Mouse (Mus musculus) limb, embryonic 14.5 days (tissue): ENCODE data around the gene Gm49486. TPM values are rescaled to one million over a fixed set of nuclear protein-coding genes. Genes with fewer than 3 reads are reported as not detected.

Experiments
- ATAC-seq: fragments of 200-750 bp; cut with Nextera tagmentation; 2 replicates; pipeline ENCODE4 v1.8.0; 2017; ENCODE audit warnings: low read depth, moderate number of reproducible peaks, moderate TSS enrichment; ENCODE audit not compliant: low FRiP score
- DNase-seq: peaks from one replicate; pipeline ENCODE4 v3.0.0-alpha.2; 2015; ENCODE audit warnings: low spot score
- H3K27ac ChIP-seq: fragments of 300-500 bp; sonication (generic); replicated peaks from 2 replicates; pipeline ENCODE4 v1.5.1; 2014; ENCODE audit warnings: low read depth, mild to moderate bottlenecking, low read length, moderate library complexity, mixed read lengths
- H3K27me3 ChIP-seq: fragments of 300-500 bp; sonication (generic); 2 replicates; pipeline ENCODE4 v1.6.1; 2014; ENCODE audit warnings: low read length, mixed read lengths; ENCODE audit not compliant: control insufficient read depth, insufficient read depth
- H3K36me3 ChIP-seq: fragments of 300-500 bp; sonication (generic); 2 replicates; pipeline ENCODE4 v1.6.1; 2014; ENCODE audit warnings: mild to moderate bottlenecking, low read length, moderate library complexity, mixed read lengths; ENCODE audit not compliant: control insufficient read depth, insufficient read depth
- H3K4me1 ChIP-seq: fragments of 300-500 bp; sonication (generic); 2 replicates; pipeline ENCODE4 v1.6.1; 2014; ENCODE audit warnings: antibody characterized with exemption, low read length, mixed read lengths; ENCODE audit not compliant: control insufficient read depth, insufficient read depth
- H3K4me2 ChIP-seq: fragments of 300-500 bp; sonication (generic); replicated peaks from 2 replicates; pipeline ENCODE4 v1.6.1; 2014; ENCODE audit warnings: low read depth, mild to moderate bottlenecking, low read length, moderate library complexity; ENCODE audit not compliant: severe bottlenecking
- H3K4me3 ChIP-seq: fragments of 300-500 bp; sonication (generic); replicated peaks from 2 replicates; pipeline ENCODE4 v1.5.1; 2014; ENCODE audit warnings: low read length
- H3K9ac ChIP-seq: fragments of 300-500 bp; sonication (generic); 2 replicates; pipeline ENCODE4 v1.6.1; 2014; ENCODE audit warnings: mild to moderate bottlenecking, low read depth, low read length, moderate library complexity; ENCODE audit not compliant: severe bottlenecking
- H3K9me3 ChIP-seq: fragments of 300-500 bp; sonication (generic); 2 replicates; pipeline ENCODE4 v1.6.1; 2016; ENCODE audit warnings: low read length; ENCODE audit not compliant: control insufficient read depth
- POLR2A ChIP-seq: fragments of 200-500 bp; IDR thresholded peaks from 2 replicates; pipeline ENCODE4 v1.8.0; 2012; ENCODE audit warnings: inconsistent platforms, mild to moderate bottlenecking, moderate library complexity, borderline replicate concordance; ENCODE audit not compliant: insufficient read depth, insufficient read length; ENCODE audit errors: extremely low read depth
- WGBS: fragments of 180-500 bp; shearing (Covaris S2); extraction: QIAGEN DNeasy Blood & Tissue Kit; methylation state at CpG from one replicate; pipeline ENCODE4 v1.1.7; 2014; 5-methylcytosine and 5-hydroxymethylcytosine counted together
- polyA plus RNA-seq, 2 experiments: library from polyadenylated mRNA; depleted of rRNA in 1 of 2; stranded (reverse) in 1 of 2; unstranded in 1 of 2; fragments of >200 nt; fragmentation: Nextera tagmentation in 1 of 2; extraction: Ambion mirVana in 1 of 2; gene quantifications; 2 replicates each; pipeline versions ENCODE4 v1.2.1 to v1.2.3; 2012 to 2014

Gm49486 gene
- polyA plus RNA-seq, 2 experiments, result 0.89 to 2.6 TPM

DNA sequence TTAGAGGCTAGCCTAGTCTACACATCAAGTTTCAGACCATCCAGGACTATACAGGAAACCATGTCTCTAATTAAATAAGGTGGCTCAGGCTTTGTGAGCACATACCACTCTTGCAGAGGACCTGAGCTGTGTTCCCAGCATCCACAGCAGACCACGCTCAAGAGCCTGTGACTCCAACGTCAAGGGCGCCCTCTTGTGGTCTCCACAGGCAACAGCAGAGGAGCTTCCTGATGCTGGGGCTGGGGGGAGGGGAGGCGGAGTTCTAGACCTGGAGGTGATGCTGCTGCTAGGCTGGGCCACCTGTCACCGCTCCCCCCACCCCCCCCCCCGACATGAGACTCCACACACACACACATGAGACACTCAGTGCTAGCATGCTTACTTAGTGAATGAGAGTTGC is 51.0 kb downstream of the Gm49486 start:
- ATAC-seq, result no peak
- Histone ChIP-seq H3K9ac (no peak overlapping the region), H3K27me3 (no peaks in the 10 kb centered on the region), H3K9me3 (no peaks in the 10 kb centered on the region), H3K4me1 (no peaks in the 10 kb centered on the region), H3K4me3 (no peak overlapping the region), H3K27ac (no peak overlapping the region), H3K4me2 (no peak overlapping the region), H3K36me3 (no peaks in the 10 kb centered on the region)
- DNase-seq, result no peak
- no peak for TF ChIP-seq POLR2A
- 33% methylated on average over 5 of the region's 6 CpGs for WGBS

DNA sequence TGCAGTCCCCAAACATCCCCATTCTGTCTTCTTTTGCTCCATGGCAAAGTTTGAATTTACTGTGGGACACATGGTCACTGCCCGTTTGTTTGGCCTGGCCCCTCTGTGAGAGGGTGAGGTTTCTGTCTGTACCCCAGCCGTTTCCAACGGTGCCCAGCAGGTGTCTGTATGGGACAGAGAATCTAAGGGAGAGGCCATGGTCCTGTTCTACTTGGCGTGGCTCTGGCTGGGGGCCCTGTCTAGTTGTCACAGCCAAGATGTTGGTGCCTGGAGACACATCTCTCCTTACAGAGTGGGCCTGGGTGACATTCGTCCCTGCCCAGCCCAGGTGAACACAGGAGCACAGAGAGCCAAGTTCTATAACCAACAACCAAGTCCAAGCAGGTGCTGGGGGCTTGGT is 51.7 kb downstream of the Gm49486 start:
- no peak overlapping the region for H3K4me2 ChIP-seq
- ATAC-seq, result no peak
- H3K27ac ChIP-seq, result no peak overlapping the region
- H3K4me3 ChIP-seq, result no peak overlapping the region
- H3K27me3 ChIP-seq, result no peaks in the 10 kb centered on the region
- H3K9me3 ChIP-seq, result no peaks in the 10 kb centered on the region
- DNase-seq, result no peak
- H3K4me1 ChIP-seq, result no peaks in the 10 kb centered on the region
- H3K36me3 ChIP-seq, result peaks cover 1% of the 10 kb centered on the region; the same call in 1 of the 2 replicates
- 59% methylated on average over 5 of the region's 5 CpGs for WGBS
- TF ChIP-seq POLR2A, result no peak
- H3K9ac ChIP-seq, result no peak overlapping the region

DNA sequence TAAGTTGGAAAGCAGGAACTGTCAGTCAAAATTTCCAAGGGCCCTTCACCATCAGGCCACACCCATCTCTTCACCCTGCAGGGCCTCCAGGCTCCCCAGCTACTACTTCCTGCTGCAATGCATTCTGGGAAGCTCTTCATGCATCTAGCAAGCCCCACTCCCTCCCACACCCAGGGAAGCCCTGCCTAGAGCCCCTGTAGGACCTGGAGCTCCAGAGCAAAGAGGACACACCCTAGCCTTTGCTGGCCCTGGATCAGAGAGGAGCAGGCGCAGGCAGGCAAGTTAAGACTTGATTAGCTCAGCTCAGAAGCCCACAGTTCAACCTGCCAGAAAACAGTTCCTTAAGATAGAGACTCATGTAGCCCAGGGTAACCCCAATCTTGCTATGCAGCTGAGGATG is 52.2 kb downstream of the Gm49486 start:
- H3K27me3 ChIP-seq, result no peaks in the 10 kb centered on the region
- H3K9me3 ChIP-seq, result no peaks in the 10 kb centered on the region
- H3K4me1 ChIP-seq, result no peaks in the 10 kb centered on the region
- WGBS, result 85% methylated on average over 1 of the region's 1 CpGs
- peak; percentile 45 for DNase-seq
- no peak for ATAC-seq
- H3K36me3 ChIP-seq, result peaks cover 5% of the 10 kb centered on the region; the same call in 1 of the 2 replicates
- H3K4me3 ChIP-seq, result no peak overlapping the region
- H3K27ac ChIP-seq, result no peak overlapping the region
- H3K4me2 ChIP-seq, result no peak overlapping the region
- no peak for TF ChIP-seq POLR2A
- H3K9ac ChIP-seq, result no peak overlapping the region

DNA sequence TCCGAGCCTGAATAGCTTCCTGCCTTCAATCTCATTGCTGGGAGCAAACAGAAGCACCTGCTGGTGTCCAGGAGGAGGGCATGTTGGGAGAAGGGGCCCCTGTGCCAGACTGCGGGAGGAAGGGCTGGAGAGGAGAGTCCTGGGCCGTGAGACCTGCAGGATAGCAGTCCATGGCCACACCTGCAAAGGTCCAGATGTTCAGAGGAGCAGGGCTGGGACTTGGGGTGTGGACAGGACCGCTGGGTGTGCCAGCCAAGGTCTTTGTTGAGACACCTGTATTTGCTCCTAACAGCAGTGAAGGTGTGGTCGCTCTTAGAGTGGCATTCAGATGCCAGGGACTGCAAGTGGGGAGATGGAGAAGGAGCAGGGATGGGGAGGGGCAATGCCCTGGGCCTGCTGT is 53.2 kb downstream of the Gm49486 start:
- H3K9me3 ChIP-seq, result no peaks in the 10 kb centered on the region
- H3K4me1 ChIP-seq, result no peaks in the 10 kb centered on the region
- DNase-seq (no peak), ATAC-seq (no peak)
- H3K4me3 ChIP-seq, result no peak overlapping the region
- no peak overlapping the region for H3K9ac ChIP-seq
- H3K27me3 ChIP-seq, result no peaks in the 10 kb centered on the region
- H3K4me2 ChIP-seq, result no peak overlapping the region
- H3K27ac ChIP-seq, result no peak overlapping the region
- peaks cover 14% of the 10 kb centered on the region for H3K36me3 ChIP-seq
- 81% methylated on average over 5 of the region's 5 CpGs for WGBS
- TF ChIP-seq POLR2A, result no peak

DNA sequence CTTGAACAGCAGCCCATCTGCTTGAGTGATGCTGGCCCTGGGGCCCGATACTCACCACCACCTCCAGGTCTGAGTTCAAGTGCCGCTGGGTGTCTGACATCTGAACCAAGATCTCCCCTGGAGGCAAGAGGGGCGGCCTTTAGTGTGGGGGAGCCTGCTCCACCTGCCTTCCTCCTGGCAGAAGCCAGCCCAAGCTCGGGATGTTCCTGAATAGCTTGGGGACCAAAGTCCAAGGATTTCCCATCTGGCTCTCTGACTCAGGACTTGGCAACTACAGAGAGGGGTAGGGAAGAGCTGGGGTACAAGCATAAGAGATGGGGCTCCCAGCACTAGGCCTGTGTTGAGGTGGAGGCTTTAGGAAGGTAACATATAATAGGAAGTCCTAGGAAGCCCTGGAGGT is 54.2 kb downstream of the Gm49486 start:
- DNase-seq (no peak), ATAC-seq (no peak)
- peaks cover 14% of the 10 kb centered on the region for H3K36me3 ChIP-seq
- no peak for TF ChIP-seq POLR2A
- H3K4me3 ChIP-seq, result no peak overlapping the region
- no peaks in the 10 kb centered on the region for H3K4me1 ChIP-seq
- WGBS, result 77% methylated on average over 4 of the region's 4 CpGs
- no peak overlapping the region for H3K27ac ChIP-seq
- H3K4me2 ChIP-seq, result no peak overlapping the region
- no peaks in the 10 kb centered on the region for H3K9me3 ChIP-seq
- H3K9ac ChIP-seq, result no peak overlapping the region
- no peaks in the 10 kb centered on the region for H3K27me3 ChIP-seq

DNA sequence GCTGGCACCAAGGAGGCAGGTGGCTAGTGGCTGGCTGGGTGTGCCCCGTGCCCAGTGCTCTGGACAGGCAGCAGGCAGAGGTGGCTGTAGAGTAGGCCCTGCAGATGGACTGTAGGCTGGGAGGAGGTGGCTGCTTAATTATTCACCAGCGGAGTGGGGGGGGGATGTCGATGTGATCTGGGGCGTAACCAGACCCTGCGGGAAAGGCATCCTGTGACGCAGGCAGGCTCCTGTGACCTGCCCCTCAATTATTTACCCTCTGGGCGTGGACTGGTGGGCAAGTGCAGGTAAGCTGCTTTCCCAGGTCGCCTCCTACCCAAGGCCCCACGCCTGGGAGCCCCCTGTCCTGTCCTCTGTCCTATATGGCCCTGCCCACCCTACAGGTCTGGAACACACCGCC is 56.2 kb downstream of the Gm49486 start, which contains the start of gene Baiap2l2:
Baiap2l2 (minus strand) TSS at position 139 of the 400 bp plus-strand sequence.
- Histone ChIP-seq H3K9ac (no peak within 1 kb of the TSS), H3K4me3 (no peak within 1 kb of the TSS), H3K4me1 (no peaks in the 10 kb centered on the region), H3K36me3 (peaks cover 18% of the 10 kb centered on the region), H3K9me3 (no peaks in the 10 kb centered on the region), H3K27me3 (no peaks in the 10 kb centered on the region), H3K4me2 (no peak within 1 kb of the TSS), H3K27ac (no peak within 1 kb of the TSS)
- 62% methylated on average over 10 of the region's 10 CpGs for WGBS
- DNase-seq (no peak), ATAC-seq (no peak)
- no peak for TF ChIP-seq POLR2A
